Mouse (Mus musculus): ENCODE measurements at regions not wholly inside any gene's neighbourhood (a gene's known extent, or its start where the extent isn't known, plus 50 kb on each side); places are given as distances from the start of the nearest gene placed in this dataset.

DNA sequence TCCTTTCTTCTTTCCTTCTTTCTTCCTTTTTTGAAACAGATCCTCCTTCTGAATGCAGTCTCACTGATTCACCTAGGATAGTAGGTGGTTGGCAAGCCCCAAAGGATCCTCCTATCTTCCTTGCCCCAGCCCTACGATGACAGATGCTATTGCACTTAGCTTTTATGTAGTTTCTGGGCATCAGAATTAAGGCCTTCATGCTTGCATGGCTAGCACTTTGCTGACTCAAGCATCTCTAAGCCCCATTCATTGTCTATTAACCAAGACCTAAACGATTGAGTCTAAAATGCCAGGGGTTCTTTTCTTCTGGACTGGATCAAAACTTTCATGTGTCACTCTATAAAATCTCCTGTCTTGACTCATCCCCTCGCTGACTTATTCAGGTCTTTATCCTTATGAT, 217.3 kb upstream of the Tnp1 start:
- no peaks in the 10 kb centered on the region for H3K27me3 ChIP-seq (ENCODE audit: control insufficient read depth, insufficient read depth, low read length)
- H3K4me2 ChIP-seq (ENCODE audit: low read depth, low read length) = no peak overlapping the region
- H3K9me3 ChIP-seq (replicated peaks; ENCODE audit: control insufficient read depth, low read length) = no peaks in the 10 kb centered on the region
- no peak overlapping the region for H3K27ac ChIP-seq (ENCODE audit: low read length)
- no peaks in the 10 kb centered on the region for H3K36me3 ChIP-seq (ENCODE audit: control insufficient read depth, insufficient read depth)
- H3K9ac ChIP-seq (ENCODE audit: low read length) = no peak overlapping the region
- 78% methylated on average over 3 of the region's 3 CpGs for WGBS
- peaks cover 2% of the 10 kb centered on the region; the same call in 1 of the 2 replicates for H3K4me1 ChIP-seq (ENCODE audit: control insufficient read depth, insufficient read depth, low read length)
- H3K4me3 ChIP-seq (ENCODE audit: low read length) = no peak overlapping the region
- no peak for ATAC-seq (replicated peaks; ENCODE audit: extremely low read depth, insufficient read depth, low FRiP score)

DNA sequence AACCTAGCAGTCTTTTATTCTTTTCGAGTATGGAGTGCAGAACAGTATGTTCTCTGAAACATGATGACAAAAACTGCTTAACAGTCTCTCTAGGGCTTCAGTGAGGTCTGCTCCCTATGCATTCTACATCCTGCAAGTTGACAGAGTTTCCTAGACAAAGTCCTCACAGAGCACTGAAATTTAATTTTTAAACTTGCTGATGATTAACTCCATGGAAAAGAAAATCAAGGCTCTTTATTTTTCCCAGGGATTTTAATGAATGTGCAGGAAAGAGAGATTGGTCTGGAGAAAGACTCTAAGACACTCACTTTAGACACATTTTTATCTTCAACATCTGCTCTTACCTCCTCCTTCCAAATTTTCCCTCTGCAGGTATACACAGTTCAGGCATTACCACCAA, 214.9 kb upstream of the Tnp1 start:
- no peak overlapping the region for H3K4me3 ChIP-seq (ENCODE audit: low read length)
- H3K27me3 ChIP-seq (ENCODE audit: control insufficient read depth, insufficient read depth, low read length) = no peaks in the 10 kb centered on the region
- 65% methylated on average over 1 of the region's 1 CpGs for WGBS
- H3K9me3 ChIP-seq (replicated peaks; ENCODE audit: control insufficient read depth, low read length) = no peaks in the 10 kb centered on the region
- H3K4me1 ChIP-seq (ENCODE audit: control insufficient read depth, insufficient read depth, low read length) = no peaks in the 10 kb centered on the region
- H3K9ac ChIP-seq (ENCODE audit: low read length) = no peak overlapping the region
- no peak for ATAC-seq (replicated peaks; ENCODE audit: extremely low read depth, insufficient read depth, low FRiP score)
- H3K4me2 ChIP-seq (ENCODE audit: low read depth, low read length) = no peak overlapping the region
- H3K27ac ChIP-seq (ENCODE audit: low read length) = no peak overlapping the region
- H3K36me3 ChIP-seq (ENCODE audit: control insufficient read depth, insufficient read depth) = no peaks in the 10 kb centered on the region

DNA sequence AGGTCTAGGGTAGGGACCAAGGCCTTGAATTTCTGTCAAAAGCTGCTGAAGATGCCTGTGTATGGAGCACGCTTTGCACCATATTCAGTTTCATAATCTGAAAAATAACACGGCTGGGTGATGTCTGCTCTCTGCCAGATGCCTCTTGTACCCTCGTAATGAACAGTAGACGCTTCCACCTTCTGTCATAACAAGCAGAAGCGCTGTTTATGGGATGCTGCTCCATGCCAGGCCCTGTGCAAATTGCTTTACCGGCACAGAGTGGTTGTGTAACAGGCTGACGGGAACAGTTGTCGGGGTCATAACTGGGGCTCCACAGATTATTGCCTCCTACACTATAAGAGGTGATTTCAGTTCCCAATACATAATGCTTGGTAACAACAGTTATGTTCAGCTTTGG, 211.5 kb upstream of the Tnp1 start:
- Histone ChIP-seq H3K27me3 (ENCODE audit: control insufficient read depth, insufficient read depth, low read length) (no peaks in the 10 kb centered on the region), H3K4me3 (ENCODE audit: low read length) (no peak overlapping the region), H3K36me3 (ENCODE audit: control insufficient read depth, insufficient read depth) (no peaks in the 10 kb centered on the region), H3K27ac (ENCODE audit: low read length) (no peak overlapping the region), H3K4me2 (ENCODE audit: low read depth, low read length) (no peak overlapping the region), H3K4me1 (ENCODE audit: control insufficient read depth, insufficient read depth, low read length) (no peaks in the 10 kb centered on the region), H3K9ac (ENCODE audit: low read length) (no peak overlapping the region), H3K9me3 (replicated peaks; ENCODE audit: control insufficient read depth, low read length) (no peaks in the 10 kb centered on the region)
- WGBS = 91% methylated on average over 8 of the region's 8 CpGs
- no peak for ATAC-seq (replicated peaks; ENCODE audit: extremely low read depth, insufficient read depth, low FRiP score)

- no peaks in the 10 kb centered on the region for H3K4me1 ChIP-seq (ENCODE audit: control insufficient read depth, insufficient read depth, low read length)
- H3K36me3 ChIP-seq (ENCODE audit: control insufficient read depth, insufficient read depth) = no peaks in the 10 kb centered on the region
- 6% methylated on average over 2 of the region's 2 CpGs for WGBS
- no peak overlapping the region for H3K4me3 ChIP-seq (ENCODE audit: low read length)
- H3K4me2 ChIP-seq (ENCODE audit: low read depth, low read length) = no peak overlapping the region
- ATAC-seq (replicated peaks; ENCODE audit: extremely low read depth, insufficient read depth, low FRiP score) = no peak; the same call in 1 of the 2 replicates
- no peak overlapping the region for H3K27ac ChIP-seq (ENCODE audit: low read length)
- H3K9ac ChIP-seq (ENCODE audit: low read length) = no peak overlapping the region
- H3K27me3 ChIP-seq (ENCODE audit: control insufficient read depth, insufficient read depth, low read length) = no peaks in the 10 kb centered on the region
- H3K9me3 ChIP-seq (replicated peaks; ENCODE audit: control insufficient read depth, low read length) = no peaks in the 10 kb centered on the region
These were observed 206.2 kb upstream of the Tnp1 start for GRCm38 (mm10) chr1:73221863-73222262.

GRCm38 (mm10) chr1:73214305-73214946, 198.7 kb upstream of the Tnp1 start:
- WGBS = 57% methylated on average over 5 of the region's 5 CpGs

DNA sequence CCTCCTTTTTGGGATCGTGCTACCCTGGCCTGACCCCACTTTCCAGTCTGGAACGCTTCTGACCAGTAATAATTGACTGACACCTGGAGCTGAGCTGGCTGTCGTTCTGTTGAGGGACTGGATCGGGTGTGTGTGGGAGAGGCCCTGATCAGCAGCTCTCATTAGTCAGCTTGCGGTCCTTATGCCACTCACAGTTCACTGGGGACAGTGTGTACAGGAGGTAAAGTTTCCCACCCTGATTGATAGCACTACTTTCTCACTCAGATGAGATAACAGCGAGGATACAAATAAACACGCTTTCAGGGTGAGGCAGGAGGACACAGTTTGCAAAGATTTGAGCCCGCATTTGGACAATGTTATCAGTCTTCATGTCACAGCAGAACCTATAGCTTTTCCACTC, 191.7 kb upstream of the Tnp1 start:
- no peak for ATAC-seq (replicated peaks; ENCODE audit: extremely low read depth, insufficient read depth, low FRiP score)
- Histone ChIP-seq H3K4me1 (ENCODE audit: control insufficient read depth, insufficient read depth, low read length) (no peaks in the 10 kb centered on the region), H3K27ac (ENCODE audit: low read length) (no peak overlapping the region), H3K36me3 (ENCODE audit: control insufficient read depth, insufficient read depth) (no peaks in the 10 kb centered on the region), H3K4me3 (ENCODE audit: low read length) (no peak overlapping the region), H3K27me3 (ENCODE audit: control insufficient read depth, insufficient read depth, low read length) (no peaks in the 10 kb centered on the region), H3K9me3 (replicated peaks; ENCODE audit: control insufficient read depth, low read length) (peaks cover 6% of the 10 kb centered on the region; the same call in 1 of the 2 replicates), H3K4me2 (ENCODE audit: low read depth, low read length) (no peak overlapping the region), H3K9ac (ENCODE audit: low read length) (no peak overlapping the region)
- WGBS = 41% methylated on average over 8 of the region's 8 CpGs

More at GRCm38 (mm10) chr1:73214305-73214946, 198.7 kb upstream of the Tnp1 start:
- no peak overlapping the region for H3K9ac ChIP-seq (ENCODE audit: low read length)
- no peaks in the 10 kb centered on the region for H3K27me3 ChIP-seq (ENCODE audit: control insufficient read depth, insufficient read depth, low read length)
- no peaks in the 10 kb centered on the region for H3K4me1 ChIP-seq (ENCODE audit: control insufficient read depth, insufficient read depth, low read length)
- H3K4me2 ChIP-seq (ENCODE audit: low read depth, low read length) = no peak overlapping the region
- no peaks in the 10 kb centered on the region for H3K36me3 ChIP-seq (ENCODE audit: control insufficient read depth, insufficient read depth)
- no peak; the same call in 1 of the 2 replicates for ATAC-seq (replicated peaks; ENCODE audit: extremely low read depth, insufficient read depth, low FRiP score)
- peaks cover 6% of the 10 kb centered on the region; the same call in 1 of the 2 replicates for H3K9me3 ChIP-seq (replicated peaks; ENCODE audit: control insufficient read depth, low read length)
- no peak overlapping the region for H3K4me3 ChIP-seq (ENCODE audit: low read length)
- no peak overlapping the region for H3K27ac ChIP-seq (ENCODE audit: low read length)

- 96% methylated on average over 1 of the region's 1 CpGs for WGBS
- H3K9me3 ChIP-seq (replicated peaks; ENCODE audit: control insufficient read depth, low read length) = no peaks in the 10 kb centered on the region
These were observed 190.1 kb upstream of the Tnp1 start for GRCm38 (mm10) chr1:73205788-73206187.

GRCm38 (mm10) chr1:73200112-73200511, 184.4 kb upstream of the Tnp1 start:
- no peaks in the 10 kb centered on the region for H3K9me3 ChIP-seq (replicated peaks; ENCODE audit: control insufficient read depth, low read length)
- H3K4me1 ChIP-seq (ENCODE audit: control insufficient read depth, insufficient read depth, low read length) = no peaks in the 10 kb centered on the region
- peak; percentile 80 for ATAC-seq (replicated peaks; ENCODE audit: extremely low read depth, insufficient read depth, low FRiP score)
- no peak overlapping the region for H3K4me2 ChIP-seq (ENCODE audit: low read depth, low read length)
- no peaks in the 10 kb centered on the region for H3K36me3 ChIP-seq (ENCODE audit: control insufficient read depth, insufficient read depth)
- peak overlapping the region; percentile 59 for H3K27ac ChIP-seq (ENCODE audit: low read length)
- no peaks in the 10 kb centered on the region for H3K27me3 ChIP-seq (ENCODE audit: control insufficient read depth, insufficient read depth, low read length)
- no peak overlapping the region for H3K9ac ChIP-seq (ENCODE audit: low read length)
- WGBS = 39% methylated on average over 2 of the region's 2 CpGs
- no peak overlapping the region for H3K4me3 ChIP-seq (ENCODE audit: low read length)

More at GRCm38 (mm10) chr1:73205788-73206187, 190.1 kb upstream of the Tnp1 start:
- Histone ChIP-seq H3K27ac (ENCODE audit: low read length) (no peak overlapping the region), H3K9ac (ENCODE audit: low read length) (no peak overlapping the region), H3K27me3 (ENCODE audit: control insufficient read depth, insufficient read depth, low read length) (no peaks in the 10 kb centered on the region), H3K4me2 (ENCODE audit: low read depth, low read length) (no peak overlapping the region), H3K36me3 (ENCODE audit: control insufficient read depth, insufficient read depth) (no peaks in the 10 kb centered on the region), H3K4me3 (ENCODE audit: low read length) (no peak overlapping the region), H3K4me1 (ENCODE audit: control insufficient read depth, insufficient read depth, low read length) (no peaks in the 10 kb centered on the region)
- no peak for ATAC-seq (replicated peaks; ENCODE audit: extremely low read depth, insufficient read depth, low FRiP score)

GRCm38 (mm10) chr1:73190832-73191231, 175.1 kb upstream of the Tnp1 start:
- Histone ChIP-seq H3K4me2 (ENCODE audit: low read depth, low read length) (no peak overlapping the region), H3K4me3 (ENCODE audit: low read length) (no peak overlapping the region), H3K4me1 (ENCODE audit: control insufficient read depth, insufficient read depth, low read length) (no peaks in the 10 kb centered on the region), H3K9me3 (replicated peaks; ENCODE audit: control insufficient read depth, low read length) (no peaks in the 10 kb centered on the region), H3K27me3 (ENCODE audit: control insufficient read depth, insufficient read depth, low read length) (no peaks in the 10 kb centered on the region), H3K36me3 (ENCODE audit: control insufficient read depth, insufficient read depth) (no peaks in the 10 kb centered on the region), H3K9ac (ENCODE audit: low read length) (no peak overlapping the region), H3K27ac (ENCODE audit: low read length) (no peak overlapping the region)
- ATAC-seq (replicated peaks; ENCODE audit: extremely low read depth, insufficient read depth, low FRiP score) = no peak
- WGBS = 34% methylated on average over 5 of the region's 5 CpGs

Data from heart, embryonic 16.5 days (tissue).